Mouse (Mus musculus) ES-Bruce4 (cell line): ENCODE results near the gene Rbms1.

Experiments used
- CTCF ChIP-seq: IDR thresholded peaks from one replicate; pipeline ENCODE4 v1.8.1; 2011; ENCODE audit warnings: low read depth, low read length
- EP300 ChIP-seq: IDR thresholded peaks from 2 replicates; pipeline ENCODE4 v1.6.1; 2011; ENCODE audit warnings: low read depth, low read length; ENCODE audit not compliant: insufficient read depth
- POLR2A ChIP-seq: IDR thresholded peaks from one replicate; pipeline ENCODE4 v1.8.1; 2011; ENCODE audit warnings: low read length; ENCODE audit not compliant: insufficient read depth

DNA sequence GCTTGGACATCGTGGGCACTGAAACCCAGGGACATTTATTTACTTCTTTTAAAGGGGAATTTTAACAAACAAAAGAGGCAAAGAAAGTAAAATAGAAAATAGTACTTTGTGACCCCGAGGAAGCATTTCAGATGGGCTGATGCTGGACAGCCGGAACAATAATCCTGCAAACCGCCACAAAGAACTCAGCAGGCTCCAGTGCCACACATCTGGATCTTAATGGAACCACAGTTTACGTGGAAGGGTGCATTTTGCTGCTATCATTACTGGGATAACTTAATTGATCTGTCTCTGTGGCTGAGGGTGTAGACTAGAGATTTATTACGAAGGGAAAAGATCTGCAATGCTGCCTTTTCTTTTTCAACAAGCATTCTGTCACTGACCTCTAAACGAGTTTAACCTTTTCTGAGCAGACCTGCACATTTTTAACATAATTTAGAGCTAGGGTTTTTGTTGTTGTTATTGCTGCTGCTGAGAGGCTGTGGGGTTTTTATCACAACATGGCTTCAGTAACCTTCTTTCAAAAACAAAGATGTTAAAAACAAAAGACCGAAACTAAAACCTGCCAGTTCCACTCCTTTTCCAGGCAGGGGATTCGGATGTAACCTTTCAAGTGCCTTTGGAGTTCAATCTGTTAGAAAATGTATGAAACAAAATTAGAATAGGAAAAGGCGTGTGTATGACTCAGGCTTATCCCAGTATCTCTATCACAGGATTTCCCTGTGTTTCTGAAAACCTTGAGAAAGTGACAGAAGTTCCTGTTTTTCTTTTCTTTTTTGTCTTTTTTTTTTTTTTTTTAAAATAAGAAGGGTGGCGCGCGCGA lies 82.8 kb downstream of the Rbms1 start:
- TF ChIP-seq POLR2A (no peak), CTCF (no peak), EP300 (no peak)
